Mouse (Mus musculus) lung, embryonic 14.5 days (tissue): ENCODE data around the gene Cwc27. TPM values are rescaled to one million over a fixed set of nuclear protein-coding genes. Genes with fewer than 3 reads are reported as not detected.
A peak's percentile ranks its signal among the peaks of the same experiment; 100 is the strongest.

Experiments
- ATAC-seq: fragments of 200-750 bp; cut with Nextera tagmentation; 2 replicates; pipeline ENCODE4 v1.8.0; 2017; ENCODE audit warnings: mild to moderate bottlenecking, moderate TSS enrichment, moderate library complexity; ENCODE audit not compliant: insufficient read depth
- DNase-seq: peaks from one replicate; pipeline ENCODE4 v3.0.0-alpha.2; 2015
- H3K27ac ChIP-seq: fragments of 300-500 bp; sonication (generic); 2 replicates; pipeline ENCODE4 v1.5.1; 2014; ENCODE audit warnings: low read depth, mild to moderate bottlenecking, moderate library complexity
- H3K27me3 ChIP-seq: fragments of 300-500 bp; sonication (generic); 2 replicates; pipeline ENCODE4 v1.6.1; 2014; ENCODE audit warnings: low read length, control low read depth; ENCODE audit not compliant: insufficient read depth
- H3K36me3 ChIP-seq: fragments of 300-500 bp; sonication (generic); 2 replicates; pipeline ENCODE4 v1.6.1; 2014; ENCODE audit warnings: control low read depth; ENCODE audit not compliant: insufficient read depth
- H3K4me1 ChIP-seq: fragments of 300-500 bp; sonication (generic); 2 replicates; pipeline ENCODE4 v1.6.1; 2014; ENCODE audit warnings: antibody characterized with exemption, control low read depth; ENCODE audit not compliant: insufficient read depth
- H3K4me2 ChIP-seq: fragments of 300-500 bp; sonication (generic); 2 replicates; pipeline ENCODE4 v1.6.1; 2014; ENCODE audit warnings: mild to moderate bottlenecking
- H3K4me3 ChIP-seq: fragments of 300-500 bp; sonication (generic); 2 replicates; pipeline ENCODE4 v1.5.1; 2014; ENCODE audit warnings: low read depth, low read length
- H3K9ac ChIP-seq: fragments of 300-500 bp; sonication (generic); 2 replicates; pipeline ENCODE4 v1.6.1; 2014
- H3K9me3 ChIP-seq: fragments of 300-500 bp; sonication (generic); 2 replicates; pipeline ENCODE4 v1.6.1; 2016; ENCODE audit warnings: low read depth, low read length, control low read depth
- CTCF ChIP-seq: IDR thresholded peaks from 2 replicates; pipeline ENCODE4 v1.5.1; 2016; ENCODE audit warnings: antibody characterized with exemption, low read depth
- WGBS: fragments of 180-500 bp; shearing (Covaris S2); extraction: QIAGEN DNeasy Blood & Tissue Kit; methylation state at CpG from one replicate; pipeline ENCODE4 v1.1.7; 2014; 5-methylcytosine and 5-hydroxymethylcytosine counted together
- polyA plus RNA-seq: library from polyadenylated mRNA; unstranded; fragments of >200 nt; fragmentation: Nextera tagmentation; extraction: Ambion mirVana; gene quantifications from 2 replicates; pipeline ENCODE4 v1.2.1, GENCODE M21; 2014

Cwc27 gene
- 30.6 and 33.7 TPM in 2 replicates for polyA plus RNA-seq

DNA sequence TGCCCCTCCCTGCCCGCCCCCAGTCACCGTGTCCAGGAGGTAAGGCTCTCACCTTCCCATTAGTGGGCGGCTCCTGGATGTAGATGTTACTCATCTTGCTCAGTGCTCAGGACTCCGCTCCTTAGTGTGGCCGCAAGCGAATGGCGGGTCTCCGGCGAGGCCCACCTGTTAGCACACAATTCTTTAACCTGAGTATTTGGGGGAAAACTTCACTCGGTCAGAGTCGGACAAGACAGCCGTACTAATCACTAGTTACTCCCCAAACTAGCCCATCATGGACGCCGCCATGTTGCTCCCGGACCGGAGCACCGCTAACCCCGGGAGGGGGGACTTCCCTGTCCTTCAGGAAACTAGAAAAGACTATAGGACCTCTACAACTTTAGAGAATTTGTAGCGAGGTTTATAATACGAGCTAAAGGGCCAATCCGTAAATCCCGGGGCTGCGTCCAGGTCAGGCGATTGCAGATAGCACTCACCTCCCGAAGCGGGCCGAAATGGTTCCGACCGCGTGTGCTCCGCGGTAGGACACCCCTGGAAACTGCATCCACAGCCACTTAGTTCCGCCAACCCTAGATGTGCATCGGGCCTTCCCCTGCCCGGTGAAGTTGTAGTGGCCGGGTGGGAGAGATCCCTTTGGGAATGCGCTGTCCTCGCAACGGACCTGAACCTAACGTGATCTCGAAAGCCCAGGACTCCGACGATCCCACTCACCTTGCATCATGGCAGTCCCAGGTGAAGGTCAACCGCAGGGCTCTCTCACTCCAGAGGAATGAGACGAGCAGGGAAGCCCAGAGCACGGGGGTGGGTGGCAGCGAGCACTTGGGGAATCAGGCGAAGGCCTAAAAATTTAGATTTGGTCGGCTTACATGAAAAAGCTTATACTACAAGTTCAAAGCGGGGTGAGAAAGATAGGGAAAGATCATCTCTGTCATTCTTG, at the start of gene Cwc27:
Gene Cwc27 (minus strand): TSS at position 508 of the 937 bp plus-strand sequence.
- peak within 1 kb of the TSS; percentile 65 for H3K27ac ChIP-seq
- DNase-seq: peak; percentile 93
- H3K9ac ChIP-seq: peak within 1 kb of the TSS; percentile 90
- under 1% methylated on average over 50 of the region's 50 CpGs for WGBS
- TF ChIP-seq CTCF: no peak
- peaks cover 6% of the 10 kb centered on the region for H3K4me1 ChIP-seq
- ATAC-seq: peak; percentile 97
- H3K9me3 ChIP-seq: no peaks in the 10 kb centered on the region
- H3K36me3 ChIP-seq: no peaks in the 10 kb centered on the region
- peak within 1 kb of the TSS; percentile 72 for H3K4me2 ChIP-seq
- H3K27me3 ChIP-seq: no peaks in the 10 kb centered on the region
- H3K4me3 ChIP-seq: peak within 1 kb of the TSS; percentile 58

GRCm38 (mm10) chr13:104866726-104867125, 49.8 kb upstream of the Cwc27 start:
- Histone ChIP-seq H3K27me3 (peaks cover 6% of the 10 kb centered on the region; the same call in 1 of the 2 replicates), H3K4me2 (no peak overlapping the region), H3K27ac (no peak overlapping the region), H3K4me1 (no peaks in the 10 kb centered on the region), H3K36me3 (no peaks in the 10 kb centered on the region), H3K9ac (no peak overlapping the region), H3K4me3 (no peak overlapping the region), H3K9me3 (no peaks in the 10 kb centered on the region)
- no peak for TF ChIP-seq CTCF
- ATAC-seq (no peak), DNase-seq (no peak)
- WGBS: 74% methylated on average over 5 of the region's 5 CpGs

- H3K36me3 ChIP-seq: no peaks in the 10 kb centered on the region
- no peaks in the 10 kb centered on the region for H3K9me3 ChIP-seq
- no peak within 1 kb of the TSS for H3K27ac ChIP-seq
- no peak for TF ChIP-seq CTCF
- H3K9ac ChIP-seq: peak within 1 kb of the TSS; percentile 49
- no peaks in the 10 kb centered on the region for H3K4me1 ChIP-seq
- 4% methylated on average over 38 of the region's 38 CpGs for WGBS
- peaks cover 10% of the 10 kb centered on the region; the same call in 1 of the 2 replicates for H3K27me3 ChIP-seq
- ATAC-seq (peak; percentile 94), DNase-seq (peak; percentile 78)
- peak within 1 kb of the TSS; percentile 43 for H3K4me3 ChIP-seq
- peak within 1 kb of the TSS; percentile 92 for H3K4me2 ChIP-seq
Measured at GRCm38 (mm10) chr13:104863127-104863979, 46.4 kb upstream of the Cwc27 start, which contains the start of gene Shisal2b. Gene Shisal2b, minus strand, starts transcription at chr13:104863893.

DNA sequence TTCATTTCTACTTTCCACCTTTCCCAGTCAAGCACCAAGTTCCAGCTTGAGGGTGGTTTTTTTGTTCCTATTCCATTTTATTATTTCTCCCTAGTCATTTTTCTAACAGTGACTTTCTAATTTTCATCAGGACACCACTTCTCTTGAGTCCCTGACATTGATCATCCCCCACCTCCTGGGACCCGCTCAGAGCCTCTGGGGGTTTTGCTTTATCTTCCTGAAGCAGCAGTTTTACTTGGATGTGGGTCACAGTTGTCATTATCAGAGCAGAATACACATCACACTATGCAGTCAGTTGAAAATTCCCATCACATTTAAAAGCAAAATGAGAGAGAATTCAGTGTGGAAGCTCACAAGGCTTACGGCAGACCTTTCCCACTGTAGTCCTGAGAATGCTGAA, 36.7 kb upstream of the Cwc27 start:
- Histone ChIP-seq H3K9me3 (no peaks in the 10 kb centered on the region), H3K4me3 (no peak overlapping the region), H3K27ac (no peak overlapping the region), H3K27me3 (no peaks in the 10 kb centered on the region), H3K36me3 (no peaks in the 10 kb centered on the region), H3K4me2 (no peak overlapping the region), H3K4me1 (no peaks in the 10 kb centered on the region), H3K9ac (no peak overlapping the region)
- whole genome bisulfite sequencing: 67% methylated on average over 2 of the region's 2 CpGs
- ATAC-seq: no peak
- TF ChIP-seq CTCF: no peak
- DNase-seq: no peak

- WGBS: 80% methylated on average over 11 of the region's 13 CpGs
Measured at GRCm38 (mm10) chr13:104843295-104844089, 26.6 kb upstream of the Cwc27 start.

GRCm38 (mm10) chr13:104841937-104842336, 25.0 kb upstream of the Cwc27 start:
- Histone ChIP-seq H3K36me3 (peaks cover 16% of the 10 kb centered on the region), H3K9me3 (no peaks in the 10 kb centered on the region), H3K4me1 (no peaks in the 10 kb centered on the region), H3K4me3 (no peak overlapping the region), H3K4me2 (no peak overlapping the region), H3K27ac (no peak overlapping the region), H3K9ac (no peak overlapping the region), H3K27me3 (no peaks in the 10 kb centered on the region)
- DNase-seq (no peak), ATAC-seq (no peak)
- WGBS: 57% methylated on average over 4 of the region's 4 CpGs
- no peak for TF ChIP-seq CTCF

More at GRCm38 (mm10) chr13:104843295-104844089, 26.6 kb upstream of the Cwc27 start:
- H3K4me1 ChIP-seq: no peaks in the 10 kb centered on the region
- H3K9me3 ChIP-seq: no peaks in the 10 kb centered on the region
- peaks cover 4% of the 10 kb centered on the region; the same call in 1 of the 2 replicates for H3K36me3 ChIP-seq
- no peak for ATAC-seq
- H3K4me2 ChIP-seq: no peak overlapping the region
- no peak overlapping the region for H3K27ac ChIP-seq
- no peaks in the 10 kb centered on the region for H3K27me3 ChIP-seq
- no peak for TF ChIP-seq CTCF
- no peak for DNase-seq
- no peak overlapping the region for H3K4me3 ChIP-seq
- no peak overlapping the region for H3K9ac ChIP-seq
